Mouse (Mus musculus) heart, adult 2 months (tissue): ENCODE measurements around the gene Jsrp1. TPM values are rescaled to one million over a fixed set of nuclear protein-coding genes. Genes with fewer than 3 reads are reported as not detected.
"Not testable (repeated sequence)": the region's sequence is repeated elsewhere in the genome, so short reads cannot be mapped to it uniquely, and the experiment has no call there.

Experiments used
- DNase-seq, 2 experiments: peaks; one replicate each; pipeline ENCODE4 v3.0.0; 2021
- H3K27ac ChIP-seq: fragments of 200-600 bp; 2 replicates; pipeline ENCODE4 v1.8.1; 2022
- H3K27me3 ChIP-seq: fragments of 200-500 bp; 2 replicates; pipeline ENCODE4 v1.6.1; 2012; ENCODE audit warnings: mild to moderate bottlenecking, low read length, inconsistent platforms, mixed read lengths; ENCODE audit not compliant: control insufficient read depth, insufficient read depth
- H3K36me3 ChIP-seq: fragments of 200-500 bp; 2 replicates; pipeline ENCODE4 v1.6.1; 2012; ENCODE audit warnings: low read length, inconsistent platforms; ENCODE audit not compliant: control insufficient read depth, insufficient read depth
- H3K4me1 ChIP-seq: fragments of 200-500 bp; 2 replicates; pipeline ENCODE4 v1.6.1; 2011; ENCODE audit warnings: low read length; ENCODE audit not compliant: control insufficient read depth, insufficient read depth
- H3K4me3 ChIP-seq: fragments of 200-600 bp; 2 replicates; pipeline ENCODE4 v1.8.1; 2022
- H3K79me2 ChIP-seq: fragments of 200-500 bp; replicated peaks from 2 replicates; pipeline ENCODE4 v1.6.1; 2012; ENCODE audit warnings: mild to moderate bottlenecking, inconsistent platforms, low read length, moderate library complexity, mixed read lengths; ENCODE audit not compliant: control insufficient read depth, insufficient read depth
- H3K9ac ChIP-seq: fragments of 200-500 bp; 2 replicates; pipeline ENCODE4 v1.6.1; 2012; ENCODE audit warnings: low read depth, mild to moderate bottlenecking, control low read depth, inconsistent platforms, low read length, mixed read lengths
- CTCF ChIP-seq: fragments of 200-600 bp; IDR thresholded peaks from 2 replicates; pipeline ENCODE4 v1.8.1; 2022; ENCODE audit warnings: antibody characterized with exemption, mild to moderate bottlenecking, moderate library complexity
- EP300 ChIP-seq: fragments of 200-500 bp; IDR thresholded peaks from 2 replicates; pipeline ENCODE4 v1.6.1; 2011; ENCODE audit warnings: low read depth, low read length, control low read depth; ENCODE audit not compliant: insufficient read depth
- POLR2A ChIP-seq: fragments of 200-500 bp; IDR thresholded peaks from 2 replicates; pipeline ENCODE4 v1.6.1; 2011; ENCODE audit warnings: mild to moderate bottlenecking, low read depth, low read length, control low read depth; ENCODE audit not compliant: insufficient read depth
- WGBS: fragments of 180-500 bp; shearing (Covaris S2); methylation state at CpG from one replicate; pipeline ENCODE4 v1.1.7; 2018; 5-methylcytosine and 5-hydroxymethylcytosine counted together
- intact Hi-C: fragments of 180-260 bp; cut with DNase I; formaldehyde crosslinking; loops from one replicate; pipeline ENCODE4 v1.15.1; 2025
- polyA plus RNA-seq: library from polyadenylated mRNA; depleted of rRNA; stranded (reverse); fragments of >200 nt; gene quantifications from 2 replicates; pipeline ENCODE4 v1.2.3, GENCODE M21; 2012
- total RNA-seq, 2 experiments: library from RNA; stranded (reverse); gene quantifications; 2 replicates each; pipeline ENCODE4 v1.2.3; 2021

Gene Jsrp1
- total and polyA plus RNA-seq, 3 experiments = 0.21 to 1.1 (median 0.25) TPM

GRCm38 (mm10) chr10:80829359-80830278 is 16.3 kb upstream of the Jsrp1 start:
- H3K4me3 ChIP-seq = no peak overlapping the region
- H3K36me3 ChIP-seq = peaks cover 7% of the 10 kb centered on the region; the same call in 1 of the 2 replicates
- 19% methylated on average over 1 of the region's 1 CpGs for WGBS
- 0 out of 2 replicates have a peak, but pooled peaks have one; percentile 29 for TF ChIP-seq EP300
- TF ChIP-seq POLR2A = no peak
- TF ChIP-seq CTCF = peak; percentile 37
- intact Hi-C loops = no loop called here
- H3K79me2 ChIP-seq = peaks cover 7% of the 10 kb centered on the region
- DNase-seq = peak in 1 of 2 experiments; percentile 26
- peaks cover under 1% of the 10 kb centered on the region; the same call in 1 of the 2 replicates for H3K27me3 ChIP-seq
- H3K27ac ChIP-seq = no peak overlapping the region
- H3K9ac ChIP-seq = no peak overlapping the region
- peaks cover 12% of the 10 kb centered on the region for H3K4me1 ChIP-seq

DNA sequence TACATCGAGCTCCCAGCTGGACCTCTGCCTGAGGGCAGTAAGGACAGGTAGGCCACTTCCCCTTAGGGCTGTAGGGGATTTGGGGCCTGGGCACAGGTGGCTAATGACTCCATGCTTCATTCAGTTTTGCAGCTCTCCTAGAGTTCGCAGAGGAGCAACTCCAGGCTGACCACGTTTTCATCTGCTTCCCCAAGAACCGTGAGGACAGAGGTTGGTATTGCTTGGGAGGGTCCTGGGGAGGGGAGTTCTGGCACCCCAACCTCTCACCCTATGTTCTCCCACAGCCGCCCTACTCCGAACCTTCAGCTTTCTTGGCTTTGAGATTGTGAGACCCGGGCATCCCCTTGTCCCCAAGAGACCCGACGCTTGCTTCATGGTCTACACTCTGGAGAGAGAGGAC is 15.3 kb upstream of the Jsrp1 start:
- H3K9ac ChIP-seq, intact Hi-C loops, H3K4me3 ChIP-seq, H3K27ac ChIP-seq, H3K79me2 ChIP-seq, H3K36me3 ChIP-seq, H3K27me3 ChIP-seq: not testable (repeated sequence)
- DNase-seq = peak in 1 of 2 experiments; percentile 21
- WGBS = 56% methylated on average over 9 of the region's 9 CpGs
- peaks cover 12% of the 10 kb centered on the region for H3K4me1 ChIP-seq

DNA sequence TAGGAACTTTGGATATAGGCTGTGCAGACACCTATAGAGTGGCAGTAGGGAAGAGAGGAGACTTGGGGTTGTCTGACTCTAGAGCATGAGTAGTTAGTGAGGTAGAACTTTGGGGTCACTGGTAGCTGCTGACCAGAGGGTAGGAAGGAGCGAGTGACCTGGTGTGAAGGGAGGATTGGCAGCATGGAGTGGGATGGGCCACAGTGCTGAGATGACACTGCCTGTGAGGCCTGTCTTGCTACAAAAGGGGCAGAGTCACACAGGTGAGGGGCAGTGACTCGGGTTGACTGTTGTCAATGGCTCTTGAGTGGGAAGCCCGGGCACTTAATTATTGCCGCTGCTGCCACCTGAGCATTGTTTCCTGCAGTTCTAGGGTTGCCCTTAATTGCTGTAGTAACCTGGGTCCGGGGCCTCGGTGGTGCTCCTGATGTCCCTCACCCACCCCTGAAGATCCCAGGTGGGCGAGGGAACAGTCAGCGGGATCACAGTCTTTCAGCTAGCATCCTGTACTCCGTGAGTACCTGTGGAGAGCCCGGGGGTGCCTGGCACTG is 14.6 kb upstream of the Jsrp1 start:
- WGBS = 46% methylated on average over 10 of the region's 10 CpGs
- TF ChIP-seq EP300 (no peak), POLR2A (no peak), CTCF (no peak)
- Histone ChIP-seq H3K27me3 (no peaks in the 10 kb centered on the region), H3K79me2 (peaks cover 7% of the 10 kb centered on the region), H3K4me3 (peak overlapping the region; percentile 98), H3K4me1 (peaks cover 12% of the 10 kb centered on the region), H3K9ac (peak overlapping the region; percentile 92), H3K27ac (no peak overlapping the region; the same call in 1 of the 2 replicates), H3K36me3 (peaks cover 7% of the 10 kb centered on the region; the same call in 1 of the 2 replicates)
- DNase-seq = no peak
- intact Hi-C loops = loop anchor here (2.0 kb wide), 1 partner anchor 29 kb away; the partner anchor contains the start of genes Plekhj1 and Sf3a2

GRCm38 (mm10) chr10:80827063-80827869 is 14.0 kb upstream of the Jsrp1 start:
- peak overlapping the region; percentile 92 for H3K9ac ChIP-seq
- H3K27me3 ChIP-seq = no peaks in the 10 kb centered on the region
- intact Hi-C loops = loop anchor here (2.0 kb wide), 1 partner anchor 28 kb away; the partner anchor contains the start of genes Plekhj1 and Sf3a2
- peaks cover 7% of the 10 kb centered on the region; the same call in 1 of the 2 replicates for H3K36me3 ChIP-seq
- H3K4me1 ChIP-seq = peaks cover 12% of the 10 kb centered on the region
- peaks cover 7% of the 10 kb centered on the region for H3K79me2 ChIP-seq
- no peak for TF ChIP-seq CTCF
- no peak for TF ChIP-seq POLR2A
- no peak for TF ChIP-seq EP300
- H3K4me3 ChIP-seq = peak overlapping the region; percentile 98
- H3K27ac ChIP-seq = peak overlapping the region; percentile 99
- DNase-seq = no peak
- WGBS = 3% methylated on average over 29 of the region's 29 CpGs

DNA sequence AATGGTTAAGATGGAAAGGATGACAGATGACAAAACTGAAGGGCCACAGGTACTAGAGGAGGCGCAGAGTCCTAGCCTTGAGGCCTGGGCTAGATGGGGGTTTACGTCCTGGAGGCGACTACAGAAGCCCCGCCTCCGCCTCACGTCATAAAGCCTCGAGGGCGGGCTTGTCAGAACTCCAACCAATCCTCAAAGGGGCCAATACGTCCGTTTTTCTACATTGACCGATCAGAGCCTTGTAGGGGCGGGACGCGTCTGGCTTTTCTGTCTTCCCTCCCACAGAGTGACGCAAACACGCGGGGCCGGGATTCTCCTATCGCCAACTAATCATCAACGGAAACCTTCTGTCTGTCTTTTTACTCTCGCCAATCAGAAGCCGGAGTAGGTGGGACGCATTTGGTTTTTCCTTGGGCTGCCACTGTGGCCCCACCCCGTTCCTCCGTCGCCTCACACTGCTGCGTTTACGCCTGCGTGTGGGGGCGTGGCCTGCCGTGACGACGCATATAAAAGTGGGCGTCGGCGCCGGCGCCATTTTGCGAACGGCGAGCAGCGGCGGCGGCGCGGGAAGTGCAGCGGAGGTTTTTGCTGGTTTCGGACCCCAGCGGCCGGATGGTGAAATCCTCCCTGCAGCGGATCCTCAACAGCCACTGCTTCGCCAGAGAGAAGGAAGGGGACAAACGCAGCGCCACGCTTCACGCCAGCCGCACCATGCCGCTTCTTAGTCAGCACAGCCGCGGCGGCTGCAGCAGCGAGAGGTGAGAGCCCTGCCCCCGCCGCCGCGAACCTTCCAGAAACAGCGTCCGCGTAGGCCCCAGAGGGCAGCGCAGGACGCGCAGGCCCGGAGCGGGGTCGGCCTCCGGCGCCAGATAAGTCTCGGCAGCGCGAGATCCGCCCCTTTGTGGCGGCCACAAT is 13.1 kb upstream of the Jsrp1 start, which contains the start of gene Oaz1:
Oaz1 (plus strand) TSS at position 506 of the 912 bp plus-strand sequence.
- intact Hi-C loops = loop anchor here (2.0 kb wide), 1 partner anchor 28 kb away; the partner anchor contains the start of genes Plekhj1 and Sf3a2
- H3K9ac ChIP-seq = peak within 1 kb of the TSS; percentile 92
- DNase-seq = peak; percentile 98 to 99
- H3K36me3 ChIP-seq = peaks cover 7% of the 10 kb centered on the region; the same call in 1 of the 2 replicates
- H3K27me3 ChIP-seq = no peaks in the 10 kb centered on the region
- peak within 1 kb of the TSS; percentile 99 for H3K27ac ChIP-seq
- H3K4me1 ChIP-seq = peaks cover 12% of the 10 kb centered on the region
- H3K79me2 ChIP-seq = peaks cover 7% of the 10 kb centered on the region
- WGBS = under 1% methylated on average over 82 of the region's 82 CpGs
- H3K4me3 ChIP-seq = peak within 1 kb of the TSS; percentile 98
- TF ChIP-seq CTCF = peak; percentile 27
- TF ChIP-seq POLR2A = peak; percentile 98
- TF ChIP-seq EP300 = peak; percentile 55; the same call in 1 of the 2 replicates
